Mouse (Mus musculus) heart, postnatal 0 days (tissue): Measurements from ENCODE around the gene Gm42957. TPM values are rescaled to one million over a fixed set of nuclear protein-coding genes. Genes with fewer than 3 reads are reported as not detected.

Experiments used
- ATAC-seq: fragments of 200-750 bp; cut with Nextera tagmentation; 2 replicates; pipeline ENCODE4 v1.8.0; 2017; ENCODE audit warnings: low read depth, moderate number of reproducible peaks, moderate library complexity; ENCODE audit not compliant: insufficient read depth
- DNase-seq: peaks from one replicate; pipeline ENCODE4 v3.0.0-alpha.2; 2016; ENCODE audit warnings: low spot score
- H3K27ac ChIP-seq: fragments of 300-500 bp; sonication (generic); 2 replicates; pipeline ENCODE4 v1.5.1; 2014; ENCODE audit warnings: low read depth, mild to moderate bottlenecking
- H3K27me3 ChIP-seq: fragments of 300-500 bp; sonication (generic); 2 replicates; pipeline ENCODE4 v1.6.1; 2014; ENCODE audit warnings: low read length, mixed read lengths; ENCODE audit not compliant: control insufficient read depth, insufficient read depth
- H3K36me3 ChIP-seq: fragments of 300-500 bp; sonication (generic); replicated peaks from 2 replicates; pipeline ENCODE4 v1.6.1; 2014; ENCODE audit warnings: low read length, mixed read lengths; ENCODE audit not compliant: control insufficient read depth, insufficient read depth
- H3K4me1 ChIP-seq: fragments of 300-500 bp; sonication (generic); 2 replicates; pipeline ENCODE4 v1.6.1; 2014; ENCODE audit warnings: antibody characterized with exemption; ENCODE audit not compliant: control insufficient read depth, insufficient read depth
- H3K4me2 ChIP-seq: fragments of 300-500 bp; sonication (generic); 2 replicates; pipeline ENCODE4 v1.6.1; 2014; ENCODE audit warnings: low read depth, mild to moderate bottlenecking, low read length, moderate library complexity
- H3K4me3 ChIP-seq: fragments of 300-500 bp; sonication (generic); 2 replicates; pipeline ENCODE4 v1.5.1; 2014; ENCODE audit warnings: low read depth, low read length
- H3K9ac ChIP-seq: fragments of 300-500 bp; sonication (generic); replicated peaks from 2 replicates; pipeline ENCODE4 v1.6.1; 2014; ENCODE audit warnings: low read depth, low read length, mixed read lengths
- H3K9me3 ChIP-seq: fragments of 300-500 bp; sonication (generic); replicated peaks from 2 replicates; pipeline ENCODE4 v1.6.1; 2016; ENCODE audit warnings: low read length; ENCODE audit not compliant: control insufficient read depth
- CTCF ChIP-seq: IDR thresholded peaks from 2 replicates; pipeline ENCODE4 v1.5.1; 2016; ENCODE audit warnings: antibody characterized with exemption, control low read depth, low read depth
- EP300 ChIP-seq: IDR thresholded peaks from 2 replicates; pipeline ENCODE4 v1.6.1; 2016; ENCODE audit warnings: antibody characterized with exemption, low read depth
- WGBS: fragments of 180-500 bp; shearing (Covaris S2); extraction: QIAGEN DNeasy Blood & Tissue Kit; methylation state at CpG from one replicate; pipeline ENCODE4 v1.1.7; 2014; 5-methylcytosine and 5-hydroxymethylcytosine counted together
- polyA plus RNA-seq: library from polyadenylated mRNA; unstranded; fragments of >200 nt; fragmentation: Nextera tagmentation; extraction: Ambion mirVana; gene quantifications from 2 replicates; pipeline ENCODE4 v1.2.1, GENCODE M21; 2015
- total RNA-seq: library from RNA; depleted of rRNA; stranded (reverse); fragments of >200 nt; gene quantifications from 2 replicates; pipeline ENCODE4 v1.2.3, GENCODE M21; 2014; ENCODE audit warnings: low replicate concordance

Gm42957 gene
- total and polyA plus RNA-seq, 2 experiments from 2014 or later, result not detected

DNA sequence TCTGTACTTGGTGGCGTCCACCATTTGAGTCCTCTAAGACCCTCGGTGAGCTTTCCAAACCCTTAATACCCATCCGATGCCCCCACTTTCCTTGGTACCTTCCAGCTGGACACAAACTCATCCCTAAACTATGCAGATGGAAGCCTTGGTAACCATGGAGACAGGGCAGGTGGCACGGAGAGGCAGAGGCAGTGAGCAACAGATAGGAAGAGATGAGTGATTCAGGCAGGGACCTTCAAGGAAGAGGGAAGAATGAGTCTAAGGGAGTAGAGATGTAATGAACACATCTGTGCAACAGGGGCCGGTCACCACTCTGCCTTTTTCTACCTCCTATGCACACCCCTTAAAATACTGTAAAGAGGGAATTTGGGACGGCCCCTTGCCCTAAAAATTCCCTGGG lies 39.6 kb upstream of the Gm42957 start:
- TF ChIP-seq EP300 (no peak), CTCF (no peak)
- WGBS, result 32% methylated on average over 6 of the region's 6 CpGs
- H3K27ac ChIP-seq, result peak overlapping the region; percentile 63
- DNase-seq, result no peak
- H3K9ac ChIP-seq, result no peak overlapping the region; the same call in 1 of the 2 replicates
- no peaks in the 10 kb centered on the region for H3K9me3 ChIP-seq
- H3K4me1 ChIP-seq, result no peaks in the 10 kb centered on the region; the same call in 1 of the 2 replicates
- H3K4me2 ChIP-seq, result peak overlapping the region; percentile 97
- no peaks in the 10 kb centered on the region for H3K36me3 ChIP-seq
- H3K4me3 ChIP-seq, result no peak overlapping the region
- no peak for ATAC-seq
- no peaks in the 10 kb centered on the region for H3K27me3 ChIP-seq

DNA sequence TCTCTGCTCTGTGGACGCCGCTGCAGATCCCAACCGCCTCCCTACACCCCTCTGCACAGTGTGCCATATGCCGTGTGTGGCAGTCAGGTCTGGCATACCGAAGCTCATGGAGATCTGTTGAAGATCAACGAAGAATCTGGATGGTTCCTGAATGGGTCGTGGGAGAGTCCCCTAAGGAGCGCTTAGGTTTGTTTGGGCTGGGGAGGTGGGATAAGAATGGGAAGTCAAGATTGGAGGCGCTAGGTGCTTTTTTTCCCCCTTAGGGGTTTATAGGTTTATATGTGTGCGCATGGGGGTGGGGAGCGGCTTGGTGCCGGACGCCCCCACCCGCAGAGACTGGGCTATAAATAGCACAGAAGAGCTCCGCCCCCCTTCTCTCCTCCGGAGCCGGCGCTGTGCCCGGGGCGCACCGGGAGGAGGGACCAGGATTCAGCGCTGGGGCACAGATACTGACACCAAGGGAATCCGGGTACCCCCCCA lies 39.0 kb upstream of the Gm42957 start, which contains the start of gene Ankrd34a:
Ankrd34a (plus strand) TSS at position 409 of the 480 bp plus-strand sequence.
- DNase-seq, result peak; percentile 66
- H3K4me1 ChIP-seq, result no peaks in the 10 kb centered on the region; the same call in 1 of the 2 replicates
- no peaks in the 10 kb centered on the region for H3K9me3 ChIP-seq
- H3K4me2 ChIP-seq, result peak within 1 kb of the TSS; percentile 97
- TF ChIP-seq EP300, result no peak
- H3K36me3 ChIP-seq, result no peaks in the 10 kb centered on the region
- under 1% methylated on average over 18 of the region's 23 CpGs for WGBS
- peak within 1 kb of the TSS; percentile 70 for H3K9ac ChIP-seq
- 0 out of 2 replicates have a peak, but pooled peaks have one; percentile 4 for ATAC-seq
- H3K4me3 ChIP-seq, result peak within 1 kb of the TSS; percentile 59
- no peaks in the 10 kb centered on the region for H3K27me3 ChIP-seq
- peak within 1 kb of the TSS; percentile 75 for H3K27ac ChIP-seq

DNA sequence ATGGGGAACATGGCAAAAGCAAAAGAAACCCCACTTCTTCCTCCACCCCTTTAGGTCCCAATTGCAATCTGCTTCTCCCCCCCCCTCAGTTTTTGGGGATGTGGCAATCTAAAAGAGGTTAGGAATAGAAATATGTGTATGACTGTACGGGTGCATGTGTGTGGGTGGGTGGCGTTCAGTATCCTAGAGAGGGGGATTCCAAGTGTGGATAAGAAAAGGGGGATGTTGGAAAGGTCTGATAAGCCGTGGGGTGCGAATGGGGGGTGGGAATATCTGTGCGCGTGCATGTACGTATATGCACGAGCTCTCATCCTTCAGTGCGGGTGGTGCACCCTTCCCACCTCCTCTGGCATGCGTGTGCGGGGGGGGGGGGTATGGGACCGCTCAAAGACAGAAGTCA lies 38.4 kb upstream of the Gm42957 start:
- TF ChIP-seq CTCF (no peak), EP300 (no peak)
- H3K9me3 ChIP-seq, result no peaks in the 10 kb centered on the region
- peak overlapping the region; percentile 70 for H3K9ac ChIP-seq
- ATAC-seq (no peak), DNase-seq (no peak)
- no peaks in the 10 kb centered on the region for H3K27me3 ChIP-seq
- 2% methylated on average over 9 of the region's 12 CpGs for WGBS
- H3K27ac ChIP-seq, result peak overlapping the region; percentile 63
- peak overlapping the region; percentile 97 for H3K4me2 ChIP-seq
- H3K36me3 ChIP-seq, result no peaks in the 10 kb centered on the region
- H3K4me1 ChIP-seq, result no peaks in the 10 kb centered on the region; the same call in 1 of the 2 replicates
- peak overlapping the region; percentile 59 for H3K4me3 ChIP-seq

DNA sequence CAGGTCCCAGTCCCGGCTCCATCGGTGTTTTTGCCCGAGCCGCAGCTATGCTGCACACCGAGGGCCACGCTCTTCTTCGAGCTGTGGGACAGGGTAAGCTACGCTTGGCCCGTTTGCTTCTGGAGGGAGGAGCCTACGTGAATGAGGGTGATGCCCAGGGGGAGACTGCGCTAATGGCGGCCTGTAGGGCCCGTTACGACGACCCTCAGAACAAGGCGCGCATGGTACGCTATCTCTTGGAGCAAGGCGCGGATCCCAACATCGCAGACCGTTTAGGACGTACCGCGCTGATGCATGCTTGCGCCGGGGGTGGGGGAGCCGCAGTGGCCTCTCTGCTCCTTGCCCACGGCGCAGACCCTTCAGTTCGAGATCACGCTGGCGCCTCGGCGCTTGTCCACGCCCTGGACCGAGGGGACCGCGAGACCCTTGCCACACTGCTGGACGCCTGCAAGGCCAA lies 37.8 kb upstream of the Gm42957 start:
- peak overlapping the region; percentile 59 for H3K4me3 ChIP-seq
- no peaks in the 10 kb centered on the region for H3K36me3 ChIP-seq
- no peak for TF ChIP-seq EP300
- peak overlapping the region; percentile 70 for H3K9ac ChIP-seq
- H3K9me3 ChIP-seq, result no peaks in the 10 kb centered on the region
- H3K4me2 ChIP-seq, result peak overlapping the region; percentile 97
- H3K4me1 ChIP-seq, result peaks cover 2% of the 10 kb centered on the region; the same call in 1 of the 2 replicates
- no peak for ATAC-seq
- H3K27me3 ChIP-seq, result no peaks in the 10 kb centered on the region
- WGBS, result under 1% methylated on average over 40 of the region's 40 CpGs
- peak; percentile 43 for DNase-seq
- peak overlapping the region; percentile 75 for H3K27ac ChIP-seq

DNA sequence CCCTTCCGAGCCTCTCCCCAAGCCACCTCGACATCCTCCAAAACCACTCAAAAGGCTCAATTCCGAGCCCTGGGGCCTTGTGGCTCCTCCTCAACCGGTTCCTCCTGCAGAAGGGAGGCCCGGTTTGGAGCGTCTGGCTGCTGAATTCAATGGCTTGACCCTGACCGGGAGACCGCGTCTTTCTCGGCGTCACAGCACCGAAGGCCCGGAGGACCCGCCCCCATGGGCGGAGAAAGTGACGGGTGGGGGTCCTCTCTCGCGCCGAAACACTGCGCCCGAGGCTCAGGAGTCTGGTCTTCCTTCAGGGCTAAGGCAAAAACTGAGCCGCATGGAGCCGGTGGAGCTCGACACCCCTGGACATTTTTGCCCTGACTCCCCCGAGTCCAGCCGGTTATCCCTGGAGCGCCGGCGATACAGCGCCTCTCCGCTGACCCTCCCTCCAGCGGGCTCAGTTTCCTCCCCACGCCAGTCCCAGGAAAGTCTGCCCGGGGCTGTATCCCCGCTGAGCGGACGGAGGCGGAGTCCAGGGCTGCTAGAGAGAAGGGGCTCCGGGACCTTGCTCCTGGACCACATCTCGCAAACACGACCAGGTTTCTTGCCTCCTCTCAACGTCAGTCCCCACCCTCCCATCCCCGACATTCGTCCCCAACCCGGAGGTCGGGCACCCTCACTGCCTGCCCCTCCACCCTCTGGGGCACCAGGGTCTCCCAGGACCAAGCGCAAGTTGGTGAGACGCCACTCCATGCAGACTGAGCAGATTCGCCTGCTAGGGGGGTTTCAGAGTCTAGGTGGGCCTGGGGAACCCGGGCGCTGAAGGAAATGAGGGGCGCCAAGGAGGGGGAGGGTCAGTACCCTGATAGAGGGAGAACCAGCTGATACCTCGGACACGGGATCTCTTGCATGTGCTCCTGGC lies 36.9 kb upstream of the Gm42957 start:
- Histone ChIP-seq H3K4me2 (peak overlapping the region; percentile 97), H3K4me1 (peaks cover 10% of the 10 kb centered on the region; the same call in 1 of the 2 replicates)
- peak; percentile 6; the same call in 1 of the 2 replicates for ATAC-seq

More for the DNA sequence above, 36.9 kb upstream of the Gm42957 start:
- peak; percentile 63 for DNase-seq
- no peaks in the 10 kb centered on the region for H3K27me3 ChIP-seq
- H3K9me3 ChIP-seq, result no peaks in the 10 kb centered on the region
- H3K4me3 ChIP-seq, result peak overlapping the region; percentile 59
- peak overlapping the region; percentile 70 for H3K9ac ChIP-seq
- peak overlapping the region; percentile 75 for H3K27ac ChIP-seq
- no peaks in the 10 kb centered on the region for H3K36me3 ChIP-seq
- TF ChIP-seq CTCF, result no peak
- TF ChIP-seq EP300, result no peak
- 7% methylated on average over 54 of the region's 54 CpGs for WGBS
